Mouse (Mus musculus) thymus, adult 2 months (tissue): ENCODE data around the gene Neurod2.

ENCODE experiments used
- CTCF ChIP-seq: fragments of 200-500 bp; IDR thresholded peaks from 2 replicates; pipeline ENCODE4 v1.5.1; 2012; ENCODE audit warnings: mild to moderate bottlenecking, control low read depth, low read length, moderate library complexity, borderline replicate concordance; ENCODE audit not compliant: control insufficient read depth, poor library complexity, insufficient read depth; ENCODE audit errors: extremely low read depth
- POLR2A ChIP-seq: fragments of 200-500 bp; IDR thresholded peaks from 2 replicates; pipeline ENCODE4 v1.6.1; 2012; ENCODE audit warnings: mild to moderate bottlenecking, low read length, control low read depth, moderate library complexity; ENCODE audit not compliant: control insufficient read depth, poor library complexity, insufficient read depth; ENCODE audit errors: extremely low read depth

DNA sequence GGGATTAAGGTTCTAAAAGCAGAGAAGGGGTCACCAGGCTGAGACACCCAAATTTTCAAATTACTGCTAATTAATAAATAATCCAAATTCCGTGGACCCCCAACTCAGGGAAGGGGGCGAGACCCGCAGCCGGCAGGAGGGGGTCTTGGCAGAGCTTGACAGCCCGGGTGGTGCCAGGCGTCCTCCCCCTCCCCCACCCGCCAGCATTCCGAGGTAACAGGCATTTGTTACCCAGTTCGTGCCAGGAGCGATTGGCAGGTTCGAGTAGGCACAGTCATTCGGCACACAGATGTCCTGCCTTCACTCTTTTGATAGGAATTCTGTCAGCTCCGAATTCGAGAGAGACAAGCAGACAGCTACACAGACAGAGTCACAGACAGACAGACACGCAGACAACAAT is 10.3 kb downstream of the Neurod2 start:
- TF ChIP-seq CTCF, result no peak
- no peak for TF ChIP-seq POLR2A
